Mouse (Mus musculus) hindbrain, embryonic 13.5 days (tissue): ENCODE data around the gene Stpg3. TPM values are rescaled to one million over a fixed set of nuclear protein-coding genes. Genes with fewer than 3 reads are reported as not detected.

Experiments
- ATAC-seq: fragments of 200-750 bp; cut with Nextera tagmentation; 2 replicates; pipeline ENCODE4 v1.8.0; 2017; ENCODE audit warnings: moderate TSS enrichment; ENCODE audit not compliant: low FRiP score
- H3K27ac ChIP-seq: fragments of 300-500 bp; sonication (generic); 2 replicates; pipeline ENCODE4 v1.5.1; 2015; ENCODE audit warnings: inconsistent platforms, mild to moderate bottlenecking, moderate library complexity
- H3K27me3 ChIP-seq: fragments of 300-500 bp; sonication (generic); 2 replicates; pipeline ENCODE4 v1.6.1; 2015; ENCODE audit warnings: mild to moderate bottlenecking, inconsistent platforms
- H3K36me3 ChIP-seq: fragments of 300-500 bp; sonication (generic); 2 replicates; pipeline ENCODE4 v1.6.1; 2015; ENCODE audit warnings: mild to moderate bottlenecking, inconsistent platforms
- H3K4me1 ChIP-seq: fragments of 300-500 bp; sonication (generic); replicated peaks from 2 replicates; pipeline ENCODE4 v1.6.1; 2015; ENCODE audit warnings: inconsistent platforms
- H3K4me2 ChIP-seq: fragments of 300-500 bp; sonication (generic); 2 replicates; pipeline ENCODE4 v1.6.1; 2015; ENCODE audit warnings: inconsistent platforms, mild to moderate bottlenecking, moderate library complexity
- H3K4me3 ChIP-seq: fragments of 300-500 bp; sonication (generic); 2 replicates; pipeline ENCODE4 v1.5.1; 2015; ENCODE audit warnings: mild to moderate bottlenecking, inconsistent platforms
- H3K9ac ChIP-seq: fragments of 300-500 bp; sonication (generic); 2 replicates; pipeline ENCODE4 v1.6.1; 2015; ENCODE audit warnings: mild to moderate bottlenecking, inconsistent platforms
- H3K9me3 ChIP-seq: fragments of 300-500 bp; sonication (generic); 2 replicates; pipeline ENCODE4 v1.6.1; 2016; ENCODE audit warnings: inconsistent platforms
- WGBS: fragments of 180-500 bp; shearing (Covaris S2); methylation state at CpG from one replicate; pipeline ENCODE4 v1.1.7; 2015; 5-methylcytosine and 5-hydroxymethylcytosine counted together
- polyA plus RNA-seq: library from polyadenylated mRNA; unstranded; fragments of >200 nt; fragmentation: Nextera tagmentation; extraction: Ambion mirVana; gene quantifications from 2 replicates; pipeline ENCODE4 v1.2.1, GENCODE M21; 2015

Stpg3 gene
- polyA plus RNA-seq, 1 experiment from 2014 or later: not detected

- WGBS: 76% methylated on average over 8 of the region's 8 CpGs
- H3K36me3 ChIP-seq: no peaks in the 10 kb centered on the region
- no peak overlapping the region for H3K9ac ChIP-seq
- no peak overlapping the region for H3K4me3 ChIP-seq
- peaks cover 71% of the 10 kb centered on the region for H3K4me1 ChIP-seq
- no peak overlapping the region for H3K27ac ChIP-seq
- no peak overlapping the region for H3K4me2 ChIP-seq
- H3K9me3 ChIP-seq: no peaks in the 10 kb centered on the region
- no peak for ATAC-seq
- no peaks in the 10 kb centered on the region for H3K27me3 ChIP-seq
Observed at GRCm38 (mm10) chr2:25172629-25173028, 41.8 kb downstream of the Stpg3 start.

DNA sequence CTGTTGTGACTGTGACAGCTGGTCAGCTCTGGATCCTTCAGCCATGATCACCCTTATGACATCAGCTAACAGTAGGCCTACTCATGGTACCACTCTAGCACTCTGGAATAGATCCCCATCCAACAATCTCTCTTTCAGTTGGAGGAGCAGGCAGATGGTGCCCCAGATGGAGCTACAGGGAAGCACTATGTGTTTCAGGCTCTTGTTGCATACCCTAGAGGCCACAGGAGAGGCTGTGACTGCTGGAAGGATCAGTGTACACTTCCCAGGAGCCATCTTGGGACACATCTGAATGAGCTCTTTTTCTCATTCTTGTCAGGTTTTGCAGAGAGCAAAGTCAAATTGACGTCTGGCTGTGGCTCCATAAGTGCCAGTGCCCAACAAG is 42.7 kb downstream of the Stpg3 start:
- H3K4me1 ChIP-seq: peaks cover 67% of the 10 kb centered on the region
- 41% methylated on average over 1 of the region's 1 CpGs for WGBS
- no peak for ATAC-seq

GRCm38 (mm10) chr2:25171101-25171768 is 43.2 kb downstream of the Stpg3 start:
- 88% methylated on average over 6 of the region's 6 CpGs for WGBS
- no peak for ATAC-seq

More for the DNA sequence above, 42.7 kb downstream of the Stpg3 start:
- H3K27ac ChIP-seq: no peak overlapping the region
- no peak overlapping the region for H3K4me3 ChIP-seq
- no peaks in the 10 kb centered on the region for H3K27me3 ChIP-seq
- H3K9ac ChIP-seq: no peak overlapping the region
- H3K4me2 ChIP-seq: no peak overlapping the region
- H3K9me3 ChIP-seq: no peaks in the 10 kb centered on the region
- H3K36me3 ChIP-seq: no peaks in the 10 kb centered on the region

DNA sequence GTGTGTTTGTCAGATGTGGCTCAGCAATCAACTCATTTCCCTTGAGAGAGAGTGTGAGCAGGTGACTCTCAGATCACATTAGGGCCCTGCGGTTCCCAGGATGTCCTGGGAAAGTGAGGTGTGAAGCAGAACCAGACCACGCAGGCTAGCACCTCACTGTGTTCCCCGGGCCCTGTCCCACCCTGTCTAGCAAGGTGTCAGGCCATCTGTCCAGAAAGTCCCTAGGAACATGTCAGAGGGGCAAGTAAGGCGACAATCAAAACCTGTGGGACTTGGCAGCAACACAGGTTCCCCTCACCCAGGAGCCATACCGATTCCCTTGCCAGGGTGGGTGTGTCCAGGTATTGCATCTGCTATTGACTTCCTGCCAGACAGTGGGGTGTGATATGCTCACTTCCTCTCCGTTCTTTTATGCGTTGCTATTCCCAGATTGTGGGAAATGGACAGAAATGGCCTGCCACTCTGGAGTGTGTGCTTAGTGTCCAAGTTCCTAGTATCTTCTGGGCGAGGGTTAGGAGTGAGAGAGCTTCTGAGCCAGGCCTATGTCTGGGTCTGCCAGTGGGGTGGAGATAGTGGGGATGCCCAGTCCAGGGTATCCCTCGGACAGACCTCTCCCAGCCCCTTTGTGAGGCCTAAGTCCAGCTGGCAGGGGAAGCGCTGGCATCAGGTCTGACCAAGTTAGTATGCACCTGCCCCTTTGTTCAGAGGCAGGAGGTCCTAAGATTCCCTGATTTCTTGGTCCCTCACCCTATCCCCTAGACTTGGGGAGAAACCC is 43.9 kb downstream of the Stpg3 start:
- H3K9ac ChIP-seq: no peak overlapping the region
- 68% methylated on average over 10 of the region's 10 CpGs for WGBS
- peaks cover 56% of the 10 kb centered on the region for H3K4me1 ChIP-seq
- ATAC-seq: no peak
- no peaks in the 10 kb centered on the region for H3K27me3 ChIP-seq
- no peaks in the 10 kb centered on the region for H3K9me3 ChIP-seq
- no peak overlapping the region for H3K4me2 ChIP-seq
- H3K36me3 ChIP-seq: no peaks in the 10 kb centered on the region
- no peak overlapping the region for H3K4me3 ChIP-seq
- peak overlapping the region; percentile 13; the same call in 1 of the 2 replicates for H3K27ac ChIP-seq

More at GRCm38 (mm10) chr2:25171101-25171768, 43.2 kb downstream of the Stpg3 start:
- no peak overlapping the region for H3K4me2 ChIP-seq
- H3K27me3 ChIP-seq: no peaks in the 10 kb centered on the region
- no peak overlapping the region for H3K9ac ChIP-seq
- no peak overlapping the region for H3K4me3 ChIP-seq
- H3K36me3 ChIP-seq: no peaks in the 10 kb centered on the region
- H3K27ac ChIP-seq: no peak overlapping the region; the same call in 1 of the 2 replicates
- peaks cover 62% of the 10 kb centered on the region for H3K4me1 ChIP-seq
- no peaks in the 10 kb centered on the region for H3K9me3 ChIP-seq

GRCm38 (mm10) chr2:25169778-25170177 is 44.7 kb downstream of the Stpg3 start:
- no peak overlapping the region for H3K9ac ChIP-seq
- no peak for ATAC-seq
- no peak overlapping the region for H3K4me2 ChIP-seq
- peaks cover 51% of the 10 kb centered on the region for H3K4me1 ChIP-seq
- no peaks in the 10 kb centered on the region for H3K9me3 ChIP-seq
- 4% methylated on average over 5 of the region's 5 CpGs for WGBS
- H3K4me3 ChIP-seq: no peak overlapping the region
- no peaks in the 10 kb centered on the region for H3K36me3 ChIP-seq
- no peaks in the 10 kb centered on the region for H3K27me3 ChIP-seq
- H3K27ac ChIP-seq: no peak overlapping the region

DNA sequence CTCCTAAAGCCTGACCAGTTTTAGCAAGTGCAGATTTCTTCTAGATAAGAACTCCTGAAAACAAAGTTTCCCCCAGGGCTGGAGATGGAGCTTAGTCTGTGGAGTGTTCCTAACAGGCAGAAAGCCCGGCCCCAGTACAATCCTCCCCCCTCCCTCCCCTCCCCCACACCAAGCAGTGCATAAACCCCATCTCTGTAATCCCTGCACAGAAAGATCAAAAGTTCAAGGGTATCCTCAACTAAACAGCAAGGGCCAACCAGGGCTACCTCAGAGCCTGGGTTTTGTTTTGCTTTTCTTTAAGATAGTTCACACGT is 45.8 kb downstream of the Stpg3 start:
- H3K4me2 ChIP-seq: peak overlapping the region; percentile 74
- H3K27ac ChIP-seq: peak overlapping the region; percentile 74
- H3K9me3 ChIP-seq: no peaks in the 10 kb centered on the region
- WGBS: 9% methylated on average over 2 of the region's 2 CpGs
- H3K4me1 ChIP-seq: peaks cover 55% of the 10 kb centered on the region
- ATAC-seq: no peak
- H3K27me3 ChIP-seq: no peaks in the 10 kb centered on the region
- no peaks in the 10 kb centered on the region for H3K36me3 ChIP-seq
- H3K4me3 ChIP-seq: peak overlapping the region; percentile 49
- peak overlapping the region; percentile 70 for H3K9ac ChIP-seq

GRCm38 (mm10) chr2:25167919-25168664 is 46.3 kb downstream of the Stpg3 start:
- Histone ChIP-seq H3K36me3 (no peaks in the 10 kb centered on the region), H3K9me3 (no peaks in the 10 kb centered on the region), H3K27me3 (no peaks in the 10 kb centered on the region), H3K27ac (peak overlapping the region; percentile 74), H3K9ac (peak overlapping the region; percentile 70), H3K4me2 (peak overlapping the region; percentile 74), H3K4me1 (peaks cover 61% of the 10 kb centered on the region), H3K4me3 (peak overlapping the region; percentile 49)
- WGBS: under 1% methylated on average over 34 of the region's 41 CpGs
- peak; percentile 76 for ATAC-seq

DNA sequence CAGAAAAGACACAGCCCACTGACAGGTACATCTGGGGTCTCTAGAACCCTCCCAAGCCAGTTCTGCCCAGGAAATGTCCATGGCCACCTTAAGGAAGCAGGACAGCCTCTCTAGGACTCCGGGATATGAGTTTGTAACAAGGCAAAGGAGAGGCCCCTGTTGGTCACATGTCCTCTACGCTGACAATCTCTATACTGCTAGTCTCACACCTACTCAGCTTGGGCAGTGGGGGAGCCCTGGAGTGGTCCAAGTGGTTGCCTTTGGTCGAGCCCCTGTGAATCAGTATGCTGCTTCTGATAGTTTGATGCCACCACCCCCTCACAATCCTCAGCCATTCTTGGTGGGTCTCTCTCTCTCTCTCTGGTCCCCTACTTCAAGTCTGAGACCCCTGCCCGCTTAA is 47.0 kb downstream of the Stpg3 start:
- Histone ChIP-seq H3K36me3 (no peaks in the 10 kb centered on the region), H3K4me2 (peak overlapping the region; percentile 74), H3K9ac (peak overlapping the region; percentile 70), H3K4me3 (peak overlapping the region; percentile 49), H3K4me1 (peaks cover 59% of the 10 kb centered on the region), H3K9me3 (no peaks in the 10 kb centered on the region), H3K27me3 (no peaks in the 10 kb centered on the region), H3K27ac (peak overlapping the region; percentile 74)
- 11% methylated on average over 4 of the region's 4 CpGs for WGBS
- ATAC-seq: peak; percentile 61

Other genes with a start within 250 kb of the Stpg3 start
- 171 and 181 TPM in 2 replicates for gene Mrpl41, start 239.5 kb downstream of the Stpg3 start, polyA plus RNA-seq
- 3.0 and 3.4 TPM in 2 replicates for gene Pnpla7, start 238.6 kb downstream of the Stpg3 start, polyA plus RNA-seq
- 130 and 136 TPM in 2 replicates for gene Nsmf, start 160.3 kb downstream of the Stpg3 start, polyA plus RNA-seq
- not detected in 2 replicates for gene Entpd8, start 134.3 kb downstream of the Stpg3 start, polyA plus RNA-seq
- not detected in 2 replicates for gene Noxa1, start 119.5 kb downstream of the Stpg3 start, polyA plus RNA-seq
- 21.4 and 24.6 TPM in 2 replicates for gene Nrarp, start 33.9 kb downstream of the Stpg3 start, polyA plus RNA-seq
- gene Tor4a, start 17.8 kb downstream of the Stpg3 start, polyA plus RNA-seq: 1.6 and 1.9 TPM in 2 replicates
- 98.3 and 104 TPM in 2 replicates for gene Nelfb, start 3.1 kb downstream of the Stpg3 start, polyA plus RNA-seq
- 0.40 and 1.3 TPM in 2 replicates for gene Fam166a, start 4.1 kb upstream of the Stpg3 start, polyA plus RNA-seq
- gene Tubb4b, start 10.1 kb upstream of the Stpg3 start, polyA plus RNA-seq: 349 and 363 TPM in 2 replicates
- not detected in 2 replicates for gene Slc34a3, start 19.7 kb upstream of the Stpg3 start, polyA plus RNA-seq
- gene Rnf224, start 22.1 kb upstream of the Stpg3 start, polyA plus RNA-seq: not detected in 2 replicates
- 90.3 and 92.4 TPM in 2 replicates for gene Rnf208, start 27.6 kb upstream of the Stpg3 start, polyA plus RNA-seq
- gene Cysrt1, start 27.8 kb upstream of the Stpg3 start, polyA plus RNA-seq: 0.26 TPM in 1 of 2 replicates, not detected in the other
- 5.1 and 6.2 TPM in 2 replicates for gene AL732309.1, start 32.2 kb upstream of the Stpg3 start, polyA plus RNA-seq
- gene Tmem203, start 40.8 kb upstream of the Stpg3 start, polyA plus RNA-seq: 18.6 and 20.9 TPM in 2 replicates
- gene Tprn, start 48.0 kb upstream of the Stpg3 start, polyA plus RNA-seq: 16.2 and 17.6 TPM in 2 replicates
- 189 and 199 TPM in 2 replicates for gene Ssna1, start 57.8 kb upstream of the Stpg3 start, polyA plus RNA-seq
- gene Anapc2, start 57.8 kb upstream of the Stpg3 start, polyA plus RNA-seq: 143 TPM in 2 replicates
- not detected in 2 replicates for gene Tmem210, start 73.5 kb upstream of the Stpg3 start, polyA plus RNA-seq
- 0.22 TPM in 1 of 2 replicates, not detected in the other for gene Lrrc26, start 75.3 kb upstream of the Stpg3 start, polyA plus RNA-seq
- gene Grin1, start 104.5 kb upstream of the Stpg3 start, polyA plus RNA-seq: 22.5 and 24.5 TPM in 2 replicates
- gene Man1b1, start 117.7 kb upstream of the Stpg3 start, polyA plus RNA-seq: 50.0 and 59.8 TPM in 2 replicates
- 22.8 and 23.0 TPM in 2 replicates for gene Dpp7, start 141.7 kb upstream of the Stpg3 start, polyA plus RNA-seq
- 5.2 and 6.2 TPM in 2 replicates for gene Uap1l1, start 151.0 kb upstream of the Stpg3 start, polyA plus RNA-seq
- 9.6 and 16.5 TPM in 2 replicates for gene Sapcd2, start 157.7 kb upstream of the Stpg3 start, polyA plus RNA-seq
- 2.6 and 3.6 TPM in 2 replicates for gene Entpd2, start 181.2 kb upstream of the Stpg3 start, polyA plus RNA-seq
- gene Npdc1, start 184.7 kb upstream of the Stpg3 start, polyA plus RNA-seq: 411 and 423 TPM in 2 replicates
- 0.19 TPM in 1 of 2 replicates, not detected in the other for gene Fut7, start 208.6 kb upstream of the Stpg3 start, polyA plus RNA-seq
- gene Abca2, start 214.1 kb upstream of the Stpg3 start, polyA plus RNA-seq: 10.0 and 11.6 TPM in 2 replicates
- gene Clic3, start 242.2 kb upstream of the Stpg3 start, polyA plus RNA-seq: 3.4 and 3.7 TPM in 2 replicates
- 91.6 and 98.8 TPM in 2 replicates for gene Paxx, start 246.5 kb upstream of the Stpg3 start, polyA plus RNA-seq